Mouse (Mus musculus): ENCODE data around the gene Lta.

Lta gene

GRCm38 (mm10) chr17:35204494-35205379 is at the start of gene Lta:
Gene Lta (minus strand): TSS chr17:35205351.
- DNase-seq (ENCODE audit: low spot score in 2 of 2) = no peak

- peak in 1 of 2 experiments; percentile 39 for DNase-seq (ENCODE audit: low spot score in 2 of 2)
Measured at GRCm38 (mm10) chr17:35254241-35255098, 49.3 kb upstream of the Lta start.

GRCm38 (mm10) chr17:35253293-35254093 is 48.3 kb upstream of the Lta start:
- peak in 1 of 2 experiments; percentile 12 for DNase-seq (ENCODE audit: low spot score in 2 of 2)

DNA sequence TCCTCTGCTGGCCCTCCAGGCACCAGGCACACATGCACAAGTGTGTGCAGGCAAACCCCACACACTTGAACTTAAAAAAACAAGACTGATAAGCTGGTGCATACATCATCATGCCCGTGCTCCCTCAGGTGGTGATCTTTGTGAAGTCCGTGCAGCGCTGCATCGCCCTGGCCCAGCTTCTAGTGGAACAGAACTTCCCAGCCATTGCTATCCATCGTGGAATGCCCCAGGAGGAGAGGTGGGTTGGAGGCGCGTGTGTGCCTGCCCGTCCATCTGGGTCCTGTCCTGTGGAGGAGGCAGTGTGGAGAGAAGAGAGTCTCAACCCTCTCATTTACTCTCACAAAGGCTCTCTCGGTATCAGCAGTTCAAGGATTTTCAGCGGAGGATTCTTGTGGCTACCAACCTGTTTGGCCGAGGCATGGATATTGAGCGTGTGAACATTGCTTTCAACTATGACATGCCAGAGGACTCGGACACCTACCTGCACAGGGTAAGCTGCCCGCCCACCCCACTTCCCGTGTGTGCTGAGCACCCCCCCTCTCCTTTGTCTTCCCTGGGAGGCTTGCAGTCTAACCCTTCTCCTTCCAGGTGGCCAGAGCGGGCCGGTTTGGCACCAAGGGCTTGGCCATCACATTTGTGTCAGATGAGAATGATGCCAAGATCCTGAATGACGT is 47.6 kb upstream of the Lta start:
- DNase-seq (ENCODE audit: low spot score in 2 of 2) = peak in 1 of 2 experiments; percentile 13

DNA sequence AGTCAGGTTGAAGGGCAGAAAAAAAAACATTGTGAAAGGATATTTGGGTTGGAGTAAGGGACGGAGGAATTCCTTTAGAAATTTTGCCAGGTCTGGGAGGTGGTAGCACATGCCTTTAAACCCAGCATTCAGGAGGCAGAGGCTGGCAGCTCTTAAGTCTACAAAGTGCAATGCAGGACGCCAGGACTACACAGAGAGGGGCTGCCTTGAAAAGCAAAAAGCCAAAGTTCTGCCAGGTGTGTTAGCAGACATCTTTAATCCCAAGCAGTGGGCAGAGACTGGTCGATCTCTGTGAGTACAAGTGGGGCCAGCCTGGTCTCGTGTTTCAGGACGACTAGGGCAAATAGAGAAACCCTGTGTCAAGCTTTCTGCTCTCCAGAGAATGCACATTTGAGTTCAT is 46.8 kb upstream of the Lta start:
- no peak for DNase-seq (ENCODE audit: low spot score in 2 of 2)

GRCm38 (mm10) chr17:35251162-35251719 is 46.1 kb upstream of the Lta start:
- DNase-seq (ENCODE audit: low spot score in 2 of 2) = no peak

- DNase-seq (ENCODE audit: low spot score in 2 of 2) = no peak
Measured at GRCm38 (mm10) chr17:35250348-35251120, 45.4 kb upstream of the Lta start.

DNA sequence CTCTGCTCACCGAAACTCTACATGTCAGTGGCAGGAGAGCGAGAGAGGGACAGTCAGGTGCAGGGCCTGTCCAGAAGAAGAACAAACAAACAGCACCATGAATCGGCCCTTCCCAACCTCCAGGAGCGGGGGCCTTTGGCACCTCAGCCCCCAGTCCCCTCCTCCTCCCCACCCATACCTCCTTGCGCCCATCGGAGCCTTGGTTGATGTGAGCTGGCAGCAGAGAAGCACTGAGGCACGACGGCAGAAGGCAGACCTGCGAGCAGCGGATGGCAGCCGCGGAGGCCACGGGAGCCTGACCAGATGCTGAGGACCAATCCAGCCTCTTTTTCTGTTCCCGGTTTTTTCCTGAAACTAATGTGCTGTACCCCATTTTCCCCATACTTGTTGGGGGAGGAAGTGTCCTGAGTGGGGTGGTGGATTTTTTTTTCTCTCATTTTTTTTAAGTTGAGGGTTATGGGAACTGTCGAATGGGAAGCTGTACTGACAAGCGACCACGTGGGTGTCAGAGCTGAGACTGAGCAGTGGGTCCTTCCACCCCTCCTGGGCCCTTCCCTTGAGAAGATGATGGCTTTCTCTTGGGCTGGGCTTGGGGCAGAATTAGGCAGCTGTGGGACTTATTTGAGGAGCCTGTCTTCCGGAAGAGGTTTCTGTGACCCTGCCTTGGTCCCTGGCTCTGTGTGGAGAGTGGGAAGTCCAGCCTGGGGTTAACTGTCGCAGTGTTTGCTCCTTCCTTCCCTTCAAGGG is 44.5 kb upstream of the Lta start:
- DNase-seq (ENCODE audit: low spot score in 2 of 2) = peak in 1 of 2 experiments; percentile 10

GRCm38 (mm10) chr17:35248986-35249385 is 43.8 kb upstream of the Lta start:
- no peak for DNase-seq (ENCODE audit: low spot score in 2 of 2)

- DNase-seq (ENCODE audit: low spot score in 2 of 2) = peak in 1 of 2 experiments; percentile 7
Measured at GRCm38 (mm10) chr17:35247144-35247543, 42.0 kb upstream of the Lta start.

- DNase-seq (ENCODE audit: low spot score in 2 of 2) = peak in 1 of 2 experiments; percentile 12
Measured at GRCm38 (mm10) chr17:35245731-35246623, 40.8 kb upstream of the Lta start.

- no peak for DNase-seq (ENCODE audit: low spot score in 2 of 2)
Measured at GRCm38 (mm10) chr17:35244999-35245398, 39.8 kb upstream of the Lta start.

- DNase-seq (ENCODE audit: low spot score in 2 of 2) = peak in 1 of 2 experiments; percentile 52
Measured at GRCm38 (mm10) chr17:35243086-35243485, 37.9 kb upstream of the Lta start.

GRCm38 (mm10) chr17:35242015-35242941 is 37.1 kb upstream of the Lta start:
- peak in 1 of 2 experiments; percentile 72 for DNase-seq (ENCODE audit: low spot score in 2 of 2)

GRCm38 (mm10) chr17:35241305-35242014 is 36.3 kb upstream of the Lta start, which contains the start of gene Ddx39b:
Gene Ddx39b (plus strand): TSS chr17:35241746.
- peak; percentile 94 to 96 for DNase-seq (ENCODE audit: low spot score in 2 of 2)

Measured in frontal cortex, postnatal 10 days (tissue).